Mouse (Mus musculus): ENCODE measurements around the gene Trip10. TPM values are rescaled to one million over a fixed set of nuclear protein-coding genes. Genes with fewer than 3 reads are reported as not detected.

Trip10 gene
- polyA plus RNA-seq, 1 experiment from 2014 or later = 41.6 TPM

GRCm38 (mm10) chr17:57237181-57237580, 12.1 kb upstream of the Trip10 start:
- Histone ChIP-seq H3K27me3 (replicated peaks) (0 out of 2 replicates have a peak, but pooled peaks cover 2% of the 10 kb centered on the region), H3K4me1 (replicated peaks) (no peaks in the 10 kb centered on the region), H3K36me3 (peaks cover 49% of the 10 kb centered on the region), H3K9me3 (replicated peaks) (peaks cover 3% of the 10 kb centered on the region; the same call in 1 of the 2 replicates), H3K27ac (ENCODE audit: poor library complexity, severe bottlenecking) (no peak overlapping the region), H3K4me3 (no peak overlapping the region), H3K4me2 (no peak overlapping the region), H3K9ac (no peak overlapping the region)
- WGBS = 87% methylated on average over 9 of the region's 9 CpGs
- no peak for ATAC-seq (ENCODE audit: insufficient number of reproducible peaks, low FRiP score)

- Histone ChIP-seq H3K27me3 (replicated peaks) (no peaks in the 10 kb centered on the region), H3K4me3 (no peak overlapping the region), H3K4me1 (replicated peaks) (peaks cover 10% of the 10 kb centered on the region), H3K27ac (ENCODE audit: poor library complexity, severe bottlenecking) (no peak overlapping the region), H3K9me3 (replicated peaks) (peaks cover 3% of the 10 kb centered on the region; the same call in 1 of the 2 replicates), H3K36me3 (peaks cover 34% of the 10 kb centered on the region), H3K9ac (no peak overlapping the region), H3K4me2 (no peak overlapping the region)
- ATAC-seq (ENCODE audit: insufficient number of reproducible peaks, low FRiP score) = no peak
- 58% methylated on average over 10 of the region's 10 CpGs for WGBS
Measured at GRCm38 (mm10) chr17:57243650-57244370, 5.4 kb upstream of the Trip10 start.

DNA sequence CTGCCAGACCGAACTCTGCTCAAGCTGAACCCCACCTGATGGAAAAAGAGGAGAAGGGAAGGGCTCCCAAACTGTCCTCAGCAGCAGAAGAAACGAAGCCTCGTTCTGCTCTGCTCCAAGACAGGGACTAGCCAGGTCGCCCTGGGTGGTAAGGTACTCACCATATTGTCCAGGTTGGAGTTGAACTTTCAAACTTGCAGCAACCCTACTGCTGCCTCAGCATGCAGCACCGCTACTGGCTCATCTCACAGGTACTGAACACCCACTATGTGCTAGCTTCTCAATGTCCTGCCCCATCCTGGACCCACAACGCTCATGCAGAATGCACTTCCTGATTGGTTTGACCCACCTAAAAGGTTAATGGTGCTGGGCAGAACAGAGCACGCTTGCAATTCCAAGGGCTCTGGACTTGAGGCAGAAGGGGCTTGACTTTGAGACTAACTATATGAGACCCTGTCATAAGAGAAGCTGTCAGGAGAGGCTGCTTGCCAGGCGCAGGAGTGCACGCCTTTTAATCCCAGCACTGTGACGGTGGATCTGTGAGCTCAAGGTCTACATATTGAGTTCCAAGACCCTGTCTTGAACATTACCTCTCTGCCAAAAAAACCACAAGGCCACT, 3.8 kb upstream of the Trip10 start:
- H3K27me3 ChIP-seq (replicated peaks) = no peaks in the 10 kb centered on the region
- no peak overlapping the region for H3K9ac ChIP-seq
- H3K9me3 ChIP-seq (replicated peaks) = peaks cover 3% of the 10 kb centered on the region; the same call in 1 of the 2 replicates
- H3K27ac ChIP-seq (ENCODE audit: poor library complexity, severe bottlenecking) = no peak overlapping the region
- 89% methylated on average over 10 of the region's 10 CpGs for WGBS
- no peak overlapping the region for H3K4me3 ChIP-seq
- no peak overlapping the region for H3K4me2 ChIP-seq
- no peak for ATAC-seq (ENCODE audit: insufficient number of reproducible peaks, low FRiP score)
- peaks cover 34% of the 10 kb centered on the region for H3K36me3 ChIP-seq
- H3K4me1 ChIP-seq (replicated peaks) = peaks cover 11% of the 10 kb centered on the region

DNA sequence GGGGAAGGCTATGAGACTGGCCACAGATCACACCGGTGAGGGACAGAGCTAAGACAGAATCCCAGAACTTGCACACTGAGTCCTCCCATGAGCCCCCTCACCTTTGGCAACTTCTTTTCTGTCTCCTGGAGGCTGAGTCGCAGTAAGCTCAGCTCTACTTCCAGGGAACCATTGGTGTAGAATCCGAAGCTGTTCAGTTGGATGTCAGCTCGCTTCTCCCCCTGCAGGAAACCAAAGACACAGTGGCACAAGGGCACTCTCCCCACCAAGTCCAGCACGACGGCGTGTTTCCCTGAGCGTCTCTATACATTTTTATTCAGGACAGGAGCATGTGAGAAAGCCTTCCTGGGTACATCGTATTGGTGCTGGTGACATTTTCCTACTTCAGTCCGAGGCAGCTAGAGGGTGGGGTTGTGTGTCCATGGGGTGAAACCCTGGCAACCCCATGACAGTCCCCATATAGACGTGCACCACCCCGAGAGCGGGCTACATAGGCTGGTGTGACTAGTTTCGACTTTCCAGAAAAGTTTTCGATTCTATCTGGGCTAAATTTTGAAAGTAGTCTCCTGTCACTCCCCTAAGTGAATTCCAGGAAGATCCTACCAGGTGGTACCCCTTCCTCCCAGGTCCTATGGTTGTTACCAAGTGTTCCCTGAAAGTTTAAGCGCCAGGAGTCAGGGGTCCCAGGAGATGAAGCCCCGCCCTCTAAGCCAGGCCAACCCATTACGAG, 2.4 kb upstream of the Trip10 start:
- H3K4me2 ChIP-seq = peak overlapping the region; percentile 83
- H3K4me1 ChIP-seq (replicated peaks) = peaks cover 17% of the 10 kb centered on the region
- ATAC-seq (ENCODE audit: insufficient number of reproducible peaks, low FRiP score) = no peak
- H3K36me3 ChIP-seq = peaks cover 29% of the 10 kb centered on the region
- peak overlapping the region; percentile 68 for H3K9ac ChIP-seq
- peak overlapping the region; percentile 66 for H3K4me3 ChIP-seq
- peak overlapping the region; percentile 77 for H3K27ac ChIP-seq (ENCODE audit: poor library complexity, severe bottlenecking)
- WGBS = 4% methylated on average over 18 of the region's 18 CpGs
- no peaks in the 10 kb centered on the region for H3K9me3 ChIP-seq (replicated peaks)
- no peaks in the 10 kb centered on the region for H3K27me3 ChIP-seq (replicated peaks)

GRCm38 (mm10) chr17:57247393-57248200, 1.7 kb upstream of the Trip10 start:
- under 1% methylated on average over 46 of the region's 46 CpGs for WGBS
- H3K9ac ChIP-seq = peak overlapping the region; percentile 68
- H3K4me1 ChIP-seq (replicated peaks) = peaks cover 17% of the 10 kb centered on the region
- H3K4me3 ChIP-seq = peak overlapping the region; percentile 66
- peaks cover 21% of the 10 kb centered on the region for H3K36me3 ChIP-seq
- peak overlapping the region; percentile 87 for H3K4me2 ChIP-seq
- ATAC-seq (ENCODE audit: insufficient number of reproducible peaks, low FRiP score) = peak; percentile 90
- H3K9me3 ChIP-seq (replicated peaks) = no peaks in the 10 kb centered on the region
- H3K27me3 ChIP-seq (replicated peaks) = no peaks in the 10 kb centered on the region
- peak overlapping the region; percentile 87 for H3K27ac ChIP-seq (ENCODE audit: poor library complexity, severe bottlenecking)

GRCm38 (mm10) chr17:57248201-57248699, 1.0 kb upstream of the Trip10 start, which contains the start of gene Gpr108:
Gpr108 (minus strand) TSS chr17:57248446.
- peaks cover 17% of the 10 kb centered on the region for H3K4me1 ChIP-seq (replicated peaks)
- peak within 1 kb of the TSS; percentile 87 for H3K4me2 ChIP-seq
- no peaks in the 10 kb centered on the region for H3K27me3 ChIP-seq (replicated peaks)
- peak within 1 kb of the TSS; percentile 68 for H3K9ac ChIP-seq
- 2% methylated on average over 12 of the region's 12 CpGs for WGBS
- H3K36me3 ChIP-seq = peaks cover 18% of the 10 kb centered on the region
- peak within 1 kb of the TSS; percentile 87 for H3K27ac ChIP-seq (ENCODE audit: poor library complexity, severe bottlenecking)
- peak; percentile 73 for ATAC-seq (ENCODE audit: insufficient number of reproducible peaks, low FRiP score)
- H3K9me3 ChIP-seq (replicated peaks) = no peaks in the 10 kb centered on the region
- peak within 1 kb of the TSS; percentile 66 for H3K4me3 ChIP-seq

GRCm38 (mm10) chr17:57248771-57249170, 484 bp upstream of the Trip10 start:
- Histone ChIP-seq H3K27me3 (replicated peaks) (no peaks in the 10 kb centered on the region), H3K4me2 (peak overlapping the region; percentile 87), H3K36me3 (peaks cover 24% of the 10 kb centered on the region), H3K4me3 (peak overlapping the region; percentile 66), H3K4me1 (replicated peaks) (peaks cover 17% of the 10 kb centered on the region), H3K9ac (peak overlapping the region; percentile 68), H3K9me3 (replicated peaks) (no peaks in the 10 kb centered on the region), H3K27ac (ENCODE audit: poor library complexity, severe bottlenecking) (peak overlapping the region; percentile 87)
- 9% methylated on average over 13 of the region's 13 CpGs for WGBS
- ATAC-seq (ENCODE audit: insufficient number of reproducible peaks, low FRiP score) = no peak

GRCm38 (mm10) chr17:57250461-57251160, 1.4 kb downstream of the Trip10 start:
- H3K36me3 ChIP-seq = peaks cover 28% of the 10 kb centered on the region
- 1% methylated on average over 33 of the region's 33 CpGs for WGBS
- peak overlapping the region; percentile 87 for H3K4me2 ChIP-seq

DNA sequence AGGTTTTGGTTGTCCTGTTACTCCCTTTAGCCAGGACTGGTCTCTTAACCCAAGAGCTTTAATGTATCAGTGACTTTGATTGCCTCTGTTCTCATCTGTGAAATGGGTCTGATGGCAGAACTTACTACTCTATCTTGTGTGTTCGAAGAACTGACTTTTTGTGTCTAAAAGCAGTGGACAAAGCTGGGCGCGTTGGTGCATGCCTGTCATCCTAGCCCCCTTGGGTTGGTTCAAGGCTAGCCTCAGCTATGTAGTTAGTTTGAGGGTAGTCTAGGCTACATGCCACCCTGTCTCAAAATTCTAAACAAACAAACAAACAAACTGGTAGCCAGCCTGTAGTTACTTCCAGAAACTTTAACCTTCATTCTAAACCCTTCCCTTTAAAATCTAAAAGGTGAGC, 2.2 kb downstream of the Trip10 start:
- Histone ChIP-seq H3K27me3 (replicated peaks) (no peaks in the 10 kb centered on the region), H3K9ac (no peak overlapping the region), H3K9me3 (replicated peaks) (no peaks in the 10 kb centered on the region), H3K27ac (ENCODE audit: poor library complexity, severe bottlenecking) (no peak overlapping the region), H3K36me3 (peaks cover 35% of the 10 kb centered on the region), H3K4me1 (replicated peaks) (peaks cover 15% of the 10 kb centered on the region), H3K4me2 (no peak overlapping the region), H3K4me3 (no peak overlapping the region)
- 92% methylated on average over 3 of the region's 3 CpGs for WGBS
- ATAC-seq (ENCODE audit: insufficient number of reproducible peaks, low FRiP score) = no peak

More at GRCm38 (mm10) chr17:57250461-57251160, 1.4 kb downstream of the Trip10 start:
- Histone ChIP-seq H3K9ac (peak overlapping the region; percentile 80), H3K27ac (ENCODE audit: poor library complexity, severe bottlenecking) (peak overlapping the region; percentile 9; the same call in 1 of the 2 replicates), H3K9me3 (replicated peaks) (no peaks in the 10 kb centered on the region), H3K27me3 (replicated peaks) (no peaks in the 10 kb centered on the region), H3K4me3 (peak overlapping the region; percentile 66), H3K4me1 (replicated peaks) (peaks cover 17% of the 10 kb centered on the region)
- no peak for ATAC-seq (ENCODE audit: insufficient number of reproducible peaks, low FRiP score)

DNA sequence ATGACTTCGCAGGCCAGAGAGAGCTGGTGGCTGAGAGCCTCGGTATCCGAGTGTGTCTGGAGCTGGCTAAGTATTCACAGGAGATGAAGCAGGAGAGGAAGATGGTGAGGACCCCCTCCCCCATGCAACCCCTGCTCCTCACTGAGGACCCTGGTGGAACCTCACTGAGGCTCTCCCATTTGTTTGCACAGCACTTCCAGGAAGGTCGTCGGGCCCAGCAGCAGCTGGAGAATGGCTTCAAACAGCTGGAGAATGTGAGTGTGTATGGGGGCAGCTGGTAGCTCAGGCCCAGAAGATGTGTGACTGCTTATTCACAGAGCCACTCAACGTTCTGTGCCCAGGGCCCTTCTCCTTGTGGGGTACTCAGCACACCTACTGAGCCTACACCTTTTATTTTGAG, 4.1 kb downstream of the Trip10 start:
- H3K4me1 ChIP-seq (replicated peaks) = peaks cover 12% of the 10 kb centered on the region
- no peaks in the 10 kb centered on the region for H3K27me3 ChIP-seq (replicated peaks)
- 68% methylated on average over 6 of the region's 6 CpGs for WGBS
- no peak overlapping the region for H3K9ac ChIP-seq
- ATAC-seq (ENCODE audit: insufficient number of reproducible peaks, low FRiP score) = no peak
- no peaks in the 10 kb centered on the region for H3K9me3 ChIP-seq (replicated peaks)
- no peak overlapping the region for H3K27ac ChIP-seq (ENCODE audit: poor library complexity, severe bottlenecking)
- no peak overlapping the region for H3K4me2 ChIP-seq
- H3K4me3 ChIP-seq = no peak overlapping the region
- peaks cover 52% of the 10 kb centered on the region for H3K36me3 ChIP-seq

All from heart, embryonic 12.5 days (tissue).